10 mouse cellular contexts compared by ENCODE assay signal in genomic region chr15:7075185-7075584, GRCm38 (mm10). TPM values are rescaled to one million over a fixed set of nuclear protein-coding genes. Genes with fewer than 3 reads are reported as not detected.
DNase-seq lines count a peak whose midpoint lies in the region; ATAC-seq lines count a peak whose summit lies in the region.
"Had no signal": no experiment of that assay in that cellular context is flagged by ENCODE, and none has a peak within 500 bp of the region (broad histone marks: within the 10 kb centered on the region; RNA-seq: fewer than 3 reads in every experiment).

No protein-coding gene starts in this region.

- H3K36me3 ChIP-seq in heart, embryonic 11.5 days (ENCODE audit: control insufficient read depth, insufficient read depth, low read length), result no peaks in the 10 kb centered on the region
- no peaks in the 10 kb centered on the region for H3K36me3 ChIP-seq in intestine, embryonic 15.5 days

- H3K27ac ChIP-seq in heart, embryonic 11.5 days (ENCODE audit: low read depth, low read length), result no peak overlapping the region
- H3K27ac ChIP-seq in intestine, embryonic 15.5 days, result no peak overlapping the region
- H3K27ac ChIP-seq: layer of hippocampus, adult 2 months had no signal

- no peak overlapping the region for H3K9ac ChIP-seq in heart, embryonic 11.5 days (ENCODE audit: low read depth, low read length)
- no peak overlapping the region for H3K9ac ChIP-seq in intestine, embryonic 15.5 days

- no peaks in the 10 kb centered on the region for H3K9me3 ChIP-seq in heart, embryonic 11.5 days (replicated peaks; ENCODE audit: control insufficient read depth, low read length)
- H3K9me3 ChIP-seq in intestine, embryonic 15.5 days, result no peaks in the 10 kb centered on the region

- DNase-seq in heart, adult 11 months, result peak; percentile 87
- peak; percentile 15 for DNase-seq in brain, adult 2 months (ENCODE audit: low read depth, low spot score)
- DNase-seq in lung, postnatal 14 days, result peak; percentile 43
- no peak for DNase-seq in spleen, postnatal 36 days (ENCODE audit: low spot score in 2 of 2)
- DNase-seq in right cerebral cortex, postnatal 36 days (ENCODE audit: low spot score in 2 of 2), result no peak
- no peak for DNase-seq in adrenal gland, adult 2 months

- no peak for ATAC-seq in heart, embryonic 11.5 days (replicated peaks; ENCODE audit: insufficient number of reproducible peaks, low FRiP score, low TSS enrichment)
- peak; percentile 79 for ATAC-seq in intestine, embryonic 15.5 days

- 87% methylated on average over 6 of the region's 6 CpGs for WGBS in heart, embryonic 11.5 days (ENCODE audit: insufficient replicate concordance)
- 79% methylated on average over 6 of the region's 6 CpGs for WGBS in intestine, embryonic 15.5 days

- H3K4me3 ChIP-seq in heart, embryonic 11.5 days (ENCODE audit: low read depth, low read length), result no peak overlapping the region
- no peak overlapping the region for H3K4me3 ChIP-seq in intestine, embryonic 15.5 days (replicated peaks)
- H3K4me3 ChIP-seq: erythroblast, embryonic 14.5 days; layer of hippocampus, adult 2 months had no signal

- no peaks in the 10 kb centered on the region for H3K27me3 ChIP-seq in heart, embryonic 11.5 days (ENCODE audit: control insufficient read depth, insufficient read depth, low read length)
- H3K27me3 ChIP-seq in intestine, embryonic 15.5 days (replicated peaks), result no peaks in the 10 kb centered on the region

- no peaks in the 10 kb centered on the region; the same call in 1 of the 2 replicates for H3K4me1 ChIP-seq in heart, embryonic 11.5 days (ENCODE audit: control insufficient read depth, insufficient read depth, low read length)
- 0 out of 2 replicates have a peak, but pooled peaks cover 7% of the 10 kb centered on the region for H3K4me1 ChIP-seq in intestine, embryonic 15.5 days (replicated peaks)

- no peak overlapping the region for H3K4me2 ChIP-seq in heart, embryonic 11.5 days
- no peak overlapping the region for H3K4me2 ChIP-seq in intestine, embryonic 15.5 days (replicated peaks)

RNA-seq across cellular contexts. Expression of gene Lifr, which starts 15.2 kb away (rescaled TPM):
- polyA plus RNA-seq in heart, embryonic 11.5 days (2014; fragmentation: Nextera tagmentation; extraction: Ambion mirVana), result 22.1 and 31.4 TPM in 2 replicates
- polyA plus RNA-seq in intestine, embryonic 15.5 days (2015; fragmentation: Nextera tagmentation; extraction: Ambion mirVana), result 16.4 and 17.4 TPM in 2 replicates
- total RNA-seq in adrenal gland, adult 2 months (2021), result 10 to 100 TPM; 31.3 to 52.2 TPM
- 18.5 and 28.6 TPM in 2 replicates for polyA plus RNA-seq in adrenal gland, adult 2 months (2012; rRNA removed)
- polyA plus RNA-seq: erythroblast, embryonic 14.5 days had no signal

Comparison
In these comparisons a context has a peak if more than half of its experiments do, and no peak if none do; other contexts are left out.
1. DNase-seq: peak in heart, adult 11 months (single experiment), brain, adult 2 months (single experiment) and lung, postnatal 14 days (single experiment); none in spleen, postnatal 36 days (0 of 2), right cerebral cortex, postnatal 36 days (0 of 2) and adrenal gland, adult 2 months (single experiment).